Mouse (Mus musculus) cerebellum, postnatal 36 days (tissue): ENCODE measurements at regions not wholly inside any gene's neighbourhood (a gene's known extent, or its start where the extent isn't known, plus 50 kb on each side); places are given as distances from the start of the nearest gene placed in this dataset.

ENCODE experiments used
- DNase-seq, 2 experiments: peaks; one replicate each; pipeline ENCODE4 v3.0.0; 2021 to 2022; ENCODE audit warnings: mixed read lengths in 2 of 2

DNA sequence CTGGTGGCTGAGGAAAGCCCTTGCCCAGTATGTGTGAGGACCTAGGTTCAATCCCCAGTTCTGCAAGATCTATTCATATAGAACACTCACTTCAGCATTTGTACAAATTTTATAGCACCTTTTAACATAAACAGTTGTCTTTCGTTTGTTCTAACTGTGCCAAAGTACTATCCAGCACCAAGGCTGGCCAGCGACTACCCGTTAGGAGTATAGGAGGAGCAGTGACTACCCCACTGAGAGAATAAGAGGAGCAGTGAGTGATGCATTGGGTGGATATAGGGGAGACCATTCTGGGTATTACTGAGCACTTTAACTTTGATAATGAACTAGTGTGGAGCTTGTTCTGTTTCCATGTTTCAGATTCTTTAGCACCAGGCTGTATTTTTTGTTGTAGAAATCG is 193.8 kb upstream of the Cdh5 start:
- no peak for DNase-seq

DNA sequence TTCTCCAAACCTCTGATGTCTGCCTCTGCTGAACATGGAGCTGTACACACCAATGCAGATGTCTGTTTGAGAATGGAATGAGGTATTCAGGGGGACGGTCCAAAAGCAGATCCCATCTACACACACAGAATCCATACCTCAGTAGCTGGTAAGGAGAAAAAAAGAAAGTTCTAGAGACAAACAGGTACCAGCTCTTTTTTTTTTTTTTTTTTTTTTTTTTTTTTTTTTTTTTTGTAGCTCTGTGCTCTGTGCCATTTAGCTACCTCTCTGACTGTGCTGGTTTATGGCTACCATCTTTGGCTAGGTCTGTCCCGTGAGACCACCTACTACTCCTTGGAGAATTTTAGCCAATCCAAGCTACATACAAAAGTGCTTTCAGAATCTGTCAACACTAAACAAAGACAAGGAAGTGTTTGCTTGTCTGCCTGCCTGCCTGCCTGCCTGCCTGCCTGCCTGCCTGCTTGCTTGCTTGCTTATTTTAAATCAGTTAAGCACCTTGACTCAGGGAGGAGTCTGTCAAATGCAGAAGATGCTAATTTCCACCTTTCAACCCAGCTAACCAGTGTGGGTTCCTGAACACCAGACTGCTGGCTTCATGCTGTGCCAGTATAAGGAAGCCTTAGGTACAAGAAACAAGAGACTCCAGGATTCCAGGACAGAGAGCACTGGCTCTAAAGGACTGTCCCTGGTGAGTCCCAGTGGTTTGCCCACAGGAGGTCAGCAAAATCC is 190.0 kb upstream of the Cdh5 start:
- DNase-seq = no peak

DNA sequence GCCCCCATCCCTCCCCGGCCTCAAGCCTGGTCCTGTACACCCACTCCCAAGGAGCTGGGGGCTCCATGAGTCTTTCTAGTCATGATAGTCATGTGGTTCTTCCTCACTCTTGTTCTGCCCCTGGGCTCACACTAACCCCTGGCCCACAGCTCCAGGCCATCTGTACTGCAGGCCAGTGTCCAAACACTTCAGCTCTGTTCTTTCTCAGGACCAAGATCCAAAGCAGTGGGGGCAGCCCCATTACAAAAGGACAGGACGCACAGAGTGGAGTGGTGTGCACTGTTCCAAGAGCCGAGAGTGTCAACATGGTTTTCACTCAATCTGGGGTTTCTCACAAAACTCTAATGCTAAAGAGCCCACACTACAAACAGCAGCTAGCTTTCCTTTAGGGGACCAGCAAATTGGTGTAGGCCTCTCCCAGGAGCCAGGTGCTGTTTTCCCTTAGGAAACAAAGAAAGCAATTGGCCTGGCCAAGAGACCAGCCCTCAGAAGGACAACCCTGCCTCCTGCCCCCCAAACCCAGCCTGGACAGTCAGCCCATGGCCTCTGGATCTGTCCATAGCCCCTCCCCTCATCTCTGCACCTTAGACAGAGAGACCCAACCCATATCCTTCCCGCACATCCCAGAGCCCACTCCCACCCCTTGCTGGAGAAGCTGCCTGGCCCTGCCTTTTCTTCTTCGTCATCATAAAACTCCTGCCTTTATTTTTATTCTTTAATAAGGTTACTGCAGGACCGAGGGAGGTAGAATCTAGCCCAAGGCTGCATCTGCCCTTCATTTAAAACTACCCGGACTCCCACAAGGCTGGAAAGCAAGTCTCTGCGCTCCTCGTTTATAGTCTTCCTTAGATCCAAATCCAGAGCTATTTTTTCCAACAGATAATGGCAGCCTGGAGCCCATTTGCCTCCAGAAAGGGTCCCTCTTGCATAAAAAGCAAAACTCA is 188.2 kb upstream of the Cdh5 start:
- no peak for DNase-seq

DNA sequence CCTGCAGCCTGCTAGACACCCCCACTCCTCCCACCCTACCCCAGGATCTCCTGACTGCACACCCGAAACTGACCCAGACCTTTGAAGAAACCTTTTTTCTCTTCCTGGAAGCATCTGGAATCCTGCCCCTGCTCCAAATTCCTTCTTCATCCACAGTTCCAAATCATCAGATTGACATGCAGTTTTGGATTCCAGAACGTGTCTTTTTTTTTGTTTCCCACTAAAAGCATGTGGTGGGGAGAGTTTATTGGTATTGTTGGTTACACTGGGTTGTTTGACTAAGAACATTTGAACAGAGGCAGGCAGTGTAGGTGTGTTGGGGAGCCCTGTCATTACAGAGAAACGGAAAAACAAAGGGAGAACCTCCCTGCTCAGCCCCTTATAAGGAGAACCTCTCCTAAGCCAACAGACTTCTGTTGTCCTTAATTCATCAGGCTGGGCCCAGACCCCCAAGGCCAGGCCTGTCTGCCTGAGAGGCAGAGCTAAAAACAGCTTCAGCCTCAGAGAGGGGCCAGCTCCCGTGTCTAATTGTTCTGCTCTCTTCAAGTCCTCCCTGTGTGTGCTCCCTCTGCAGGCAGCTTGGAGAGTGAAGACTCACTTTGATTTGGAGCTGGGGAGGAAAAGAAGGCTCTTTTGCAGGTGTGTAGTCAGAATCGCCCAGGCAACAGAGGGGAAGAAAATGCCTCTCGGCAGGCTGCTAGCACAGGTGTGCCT is 187.3 kb upstream of the Cdh5 start:
- no peak for DNase-seq

DNA sequence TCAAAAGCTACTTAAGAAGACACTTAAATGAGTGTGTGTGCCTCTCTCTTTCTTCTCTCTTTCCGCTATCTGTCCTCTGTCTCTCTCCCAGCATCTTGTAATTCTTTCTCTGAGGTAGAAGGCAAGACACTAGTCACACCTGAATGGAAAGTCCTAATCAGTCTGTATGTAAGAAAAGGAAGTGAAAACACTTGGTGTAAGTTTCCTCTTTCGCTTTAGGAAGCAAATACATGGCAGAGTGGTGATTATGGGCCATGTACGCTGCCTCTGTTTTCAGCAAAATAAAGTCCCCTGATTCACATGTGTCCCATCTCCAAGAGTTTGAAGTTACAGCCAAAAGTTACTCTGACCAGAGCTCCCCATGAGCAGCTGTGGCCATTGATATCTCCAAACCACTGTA is 182.1 kb upstream of the Cdh5 start:
- no peak for DNase-seq

DNA sequence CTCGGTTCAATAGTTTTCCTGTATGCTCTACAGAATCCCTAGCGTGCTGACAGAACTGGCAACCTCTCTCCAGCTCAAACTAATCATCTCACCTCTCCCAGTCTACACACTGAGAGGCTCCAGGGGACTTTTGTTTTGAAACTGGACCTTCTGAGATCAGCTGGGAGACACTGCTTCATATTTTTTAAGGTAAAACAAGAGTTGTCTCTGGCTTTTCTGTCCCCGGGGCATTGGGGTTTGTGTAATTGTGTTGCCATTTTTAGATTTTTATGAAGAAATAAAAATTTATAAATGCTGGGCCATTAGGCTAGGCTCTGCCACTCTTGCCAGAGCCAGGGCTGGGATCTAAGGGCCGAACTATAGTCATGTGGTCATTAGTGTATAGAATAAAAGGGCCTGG is 179.8 kb upstream of the Cdh5 start:
- DNase-seq = no peak

DNA sequence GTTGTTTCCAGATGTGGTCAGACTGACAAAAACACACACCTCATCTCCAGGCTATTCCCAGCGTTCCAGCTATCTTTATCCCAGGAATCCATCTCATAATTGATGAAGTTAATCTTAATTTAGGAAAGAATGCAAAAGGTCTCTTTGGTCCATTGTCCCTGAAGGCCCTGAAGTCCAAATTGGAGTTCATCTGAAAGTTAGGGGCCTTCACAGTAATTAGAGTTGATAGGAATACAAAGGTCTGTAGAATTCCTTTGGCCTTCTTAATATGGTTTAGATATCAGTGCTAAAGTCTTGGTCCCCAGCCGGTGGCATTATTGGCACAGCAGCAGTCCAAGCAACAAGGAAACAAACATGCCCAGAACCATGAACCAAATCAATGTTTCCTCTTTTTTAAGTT is 178.7 kb upstream of the Cdh5 start:
- no peak for DNase-seq

DNA sequence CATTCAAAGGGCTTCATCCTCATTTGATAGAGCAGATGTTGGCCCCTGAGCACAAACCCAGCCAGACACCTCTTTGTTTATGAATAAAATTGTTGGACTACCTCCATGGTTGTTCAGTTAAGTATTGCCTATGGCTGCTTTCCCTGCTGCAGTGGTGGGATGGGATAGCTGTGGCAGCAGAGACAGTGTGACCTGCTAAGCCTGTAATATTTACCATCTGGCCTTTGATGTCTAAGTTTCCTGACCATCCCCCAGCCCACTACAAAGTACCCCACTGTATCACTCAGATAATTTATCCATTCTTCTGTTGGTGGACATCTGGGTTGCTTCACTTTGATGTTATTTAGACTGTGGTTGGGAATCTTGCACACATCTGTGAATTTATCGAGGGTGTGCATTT is 168.7 kb upstream of the Cdh5 start:
- no peak for DNase-seq

DNA sequence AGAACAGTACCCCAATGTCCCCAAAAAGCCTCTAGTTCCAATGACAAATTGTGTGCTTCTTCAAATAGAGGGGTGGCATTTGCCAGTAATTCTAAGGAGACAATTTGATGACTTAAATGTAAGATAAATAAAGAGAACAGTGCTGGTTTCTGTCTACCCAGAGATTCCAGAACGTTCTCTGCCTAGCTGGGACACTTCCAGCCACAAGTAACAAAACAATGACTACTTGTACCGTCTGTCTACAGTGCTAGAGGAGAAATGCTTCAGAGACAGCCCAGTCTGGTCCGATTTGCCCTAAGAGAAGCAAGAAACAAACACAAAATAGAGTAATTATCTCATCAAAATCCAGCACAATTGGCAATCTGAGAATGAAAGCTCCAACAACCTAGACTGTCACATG is 164.9 kb upstream of the Cdh5 start:
- DNase-seq = no peak

DNA sequence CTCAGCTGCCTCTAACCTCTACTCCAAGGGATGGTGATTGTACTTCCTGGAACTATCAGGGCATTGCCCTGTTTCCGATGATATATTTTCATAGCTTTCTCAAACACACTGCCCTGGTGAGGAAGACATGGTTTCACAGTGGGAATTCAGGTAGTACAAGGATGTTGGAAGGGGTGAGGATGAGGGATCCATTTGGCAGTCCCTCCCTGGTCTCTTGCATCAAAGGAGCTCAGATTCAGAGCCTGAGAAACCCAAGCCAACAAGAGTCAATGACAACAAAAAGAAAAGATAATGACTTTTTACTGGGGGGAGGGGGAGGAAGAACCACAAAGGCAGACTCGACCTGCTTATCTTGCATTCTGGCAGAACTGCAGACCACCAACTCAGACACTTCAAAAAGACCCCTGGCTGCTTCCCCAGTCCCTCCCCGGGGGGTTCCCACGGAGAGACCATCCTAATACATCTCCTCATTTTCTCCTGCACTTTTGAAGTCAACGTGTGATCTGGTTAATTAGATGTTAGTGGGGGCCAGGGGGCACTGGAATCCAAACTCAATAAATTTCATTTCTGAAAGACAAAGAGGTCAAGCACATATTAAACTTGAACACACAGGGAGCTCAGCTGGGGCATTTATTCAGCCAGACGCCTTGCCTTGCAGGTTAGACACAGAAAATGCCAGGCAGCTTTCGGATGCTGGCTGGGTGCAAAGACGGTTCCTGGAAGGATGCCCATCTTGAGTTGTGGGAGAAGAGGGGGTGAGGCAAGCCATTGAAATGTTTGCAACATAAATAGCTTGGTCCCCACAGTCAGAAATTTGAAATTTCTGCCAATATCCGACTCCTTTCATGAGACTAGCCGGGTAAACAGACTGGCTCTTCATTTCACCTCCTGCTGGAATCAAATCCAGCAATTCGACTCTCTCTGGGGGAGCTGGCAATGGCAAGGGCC is 162.9 kb upstream of the Cdh5 start:
- DNase-seq = no peak

DNA sequence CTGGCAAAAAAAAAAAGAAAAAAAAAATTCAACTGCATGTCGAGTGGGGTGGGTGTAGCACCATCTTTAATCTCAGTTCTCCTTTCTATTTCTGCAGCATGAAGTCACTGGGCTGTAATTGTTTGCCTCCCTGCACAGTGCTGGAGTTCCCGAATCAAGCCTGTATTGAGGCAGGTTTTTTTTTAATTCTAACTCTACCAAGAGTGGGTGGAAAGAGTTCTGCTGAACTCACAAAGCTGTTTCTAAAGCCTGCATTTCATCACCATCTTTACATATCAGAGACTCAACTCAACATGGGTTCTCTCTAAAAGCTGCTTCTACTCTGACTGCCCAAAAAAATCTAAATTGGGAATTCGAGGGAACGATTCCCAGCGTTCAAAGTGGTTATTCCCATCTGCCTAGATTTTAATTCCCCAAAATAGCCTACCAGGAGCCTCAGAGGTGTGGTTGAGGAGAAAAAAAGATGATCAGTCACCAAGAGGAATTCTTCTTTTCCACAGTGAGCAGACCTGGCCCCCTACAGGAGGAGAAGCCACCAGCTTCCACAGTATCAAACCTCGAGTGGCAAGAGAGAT is 160.4 kb upstream of the Cdh5 start:
- no peak for DNase-seq

DNA sequence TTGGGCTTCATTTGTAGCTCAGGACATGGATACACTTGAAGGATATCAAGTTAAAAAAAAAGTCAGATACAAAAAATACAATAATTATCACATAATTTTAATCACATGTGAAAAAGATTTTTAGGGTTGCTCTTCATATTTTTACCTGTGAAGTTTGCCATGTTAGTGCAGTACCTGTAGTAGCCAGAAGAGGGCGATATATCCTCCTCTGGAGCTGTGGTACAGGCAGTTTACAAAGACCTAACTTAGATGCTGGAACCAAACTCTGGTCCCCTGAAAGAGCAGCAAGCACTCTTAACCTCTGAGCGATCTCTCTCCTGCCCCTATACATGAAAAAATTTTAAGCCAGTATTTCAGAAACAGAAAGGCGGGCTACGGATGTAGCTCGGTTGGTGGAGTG is 153.0 kb upstream of the Cdh5 start:
- DNase-seq = no peak

DNA sequence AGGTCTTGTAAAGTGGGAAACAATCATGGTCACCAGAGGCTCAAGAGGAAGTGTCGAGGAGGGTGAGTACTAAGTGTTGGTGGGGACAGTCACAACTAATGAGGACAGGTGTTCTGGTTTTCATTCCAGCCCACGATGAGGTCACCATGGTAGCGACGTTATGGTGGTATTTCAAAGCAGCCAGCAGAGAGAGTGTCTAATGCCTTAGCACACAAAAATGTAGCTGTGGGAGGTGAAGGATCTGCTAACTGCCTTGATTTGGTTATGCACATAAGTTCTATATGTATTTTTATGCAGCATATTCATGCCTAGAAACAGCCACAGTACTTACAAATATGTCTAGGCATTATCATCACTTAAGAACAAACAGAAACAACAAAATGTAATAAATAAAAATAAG is 151.0 kb upstream of the Cdh5 start:
- DNase-seq = no peak

DNA sequence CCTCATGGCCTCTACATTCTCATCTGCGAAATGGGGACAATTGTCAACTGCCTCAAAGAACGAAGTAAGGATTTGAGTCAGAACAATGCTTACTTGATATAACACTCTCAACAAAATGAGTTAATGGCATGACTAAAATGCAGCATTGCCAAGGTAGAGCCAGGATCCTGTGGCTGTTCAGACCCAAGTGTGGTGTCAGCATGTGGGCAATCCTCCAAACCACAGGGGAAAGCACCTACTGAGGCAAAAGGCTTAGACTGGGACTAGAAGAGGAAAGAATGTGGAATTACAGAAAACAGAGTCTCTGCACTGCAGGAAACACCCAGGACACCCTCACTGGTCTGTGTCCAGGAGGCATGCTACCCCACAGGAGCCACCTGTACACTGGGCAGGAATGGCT is 147.8 kb upstream of the Cdh5 start:
- no peak for DNase-seq

DNA sequence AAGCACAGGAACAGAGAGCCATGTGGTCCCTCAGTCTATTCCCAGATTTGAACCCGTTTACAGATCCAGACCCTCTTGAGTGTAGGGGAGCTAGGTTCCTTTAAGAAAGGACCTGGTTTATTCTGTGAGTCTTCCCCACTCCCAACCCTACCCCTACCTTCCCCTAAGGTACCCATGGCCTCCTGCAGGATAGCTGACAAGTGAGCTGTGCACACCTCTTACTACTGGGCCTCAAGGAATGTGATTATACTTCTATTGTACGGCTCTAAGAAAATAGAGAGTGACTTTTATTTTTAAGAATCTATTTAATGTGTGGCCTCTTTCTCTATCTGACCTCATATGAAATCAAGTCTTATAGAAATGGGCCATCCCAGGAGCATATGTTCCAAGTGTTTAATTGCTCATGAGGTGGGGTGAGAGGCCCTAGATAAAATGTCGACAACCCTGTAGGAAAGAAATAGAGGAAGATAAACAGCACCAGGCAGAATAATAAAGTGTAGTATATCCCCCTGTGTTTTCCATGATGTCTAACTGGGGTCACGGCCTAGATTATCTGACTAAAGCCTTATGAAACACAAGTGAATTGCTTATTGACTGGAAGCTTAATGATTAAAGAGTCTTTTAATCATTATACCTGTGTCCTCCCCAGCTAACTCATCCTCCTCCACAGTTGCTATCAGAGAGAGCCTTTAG is 145.7 kb upstream of the Cdh5 start:
- no peak for DNase-seq

DNA sequence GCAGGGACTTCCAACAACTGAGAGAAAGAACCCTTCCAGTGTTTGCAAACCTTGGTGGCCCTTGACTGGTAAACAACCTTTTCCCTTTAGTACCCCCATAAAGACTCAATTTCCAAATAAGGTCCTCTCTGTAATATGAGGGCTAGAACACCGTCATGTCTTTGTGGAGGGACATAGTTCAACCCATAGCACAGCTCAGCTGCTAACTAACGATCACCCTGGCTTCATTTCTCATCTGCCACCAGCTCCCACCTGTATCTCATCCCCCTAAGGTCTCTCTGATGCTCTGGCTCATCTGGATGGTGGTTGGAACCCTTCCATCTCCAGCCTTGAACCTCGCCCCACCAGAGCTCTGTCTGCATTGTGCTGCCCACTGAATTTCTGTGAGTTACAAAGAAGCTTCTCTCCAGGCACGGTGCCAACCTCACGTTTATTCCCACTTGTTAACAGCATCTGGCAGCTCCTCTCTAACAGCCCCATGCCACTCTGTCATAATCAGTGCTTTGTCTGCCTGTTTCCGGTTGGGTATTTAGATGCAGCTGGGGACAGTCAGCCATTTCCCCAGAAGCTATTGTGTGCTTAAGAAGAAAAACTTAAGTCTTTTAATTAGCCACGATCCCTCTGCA is 137.0 kb upstream of the Cdh5 start:
- no peak for DNase-seq

DNA sequence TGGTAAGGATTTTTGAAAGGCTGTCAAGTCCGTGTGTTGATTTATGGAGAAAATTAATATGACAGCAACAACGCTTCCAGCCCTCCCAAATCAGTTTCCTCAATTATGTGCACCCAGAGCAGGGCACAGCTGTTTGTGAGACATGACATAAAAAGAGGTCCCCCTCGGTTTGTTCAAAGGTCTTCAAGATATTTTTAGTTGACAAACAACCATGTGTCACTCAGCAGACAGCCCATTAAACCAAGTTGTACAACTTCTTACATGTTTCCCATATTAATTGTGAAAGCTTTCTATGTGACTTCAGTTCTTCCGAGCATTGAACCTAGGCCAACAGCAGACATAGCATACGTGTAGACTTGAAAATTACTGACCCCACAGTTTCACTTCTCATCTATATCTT is 131.5 kb upstream of the Cdh5 start:
- DNase-seq = no peak

DNA sequence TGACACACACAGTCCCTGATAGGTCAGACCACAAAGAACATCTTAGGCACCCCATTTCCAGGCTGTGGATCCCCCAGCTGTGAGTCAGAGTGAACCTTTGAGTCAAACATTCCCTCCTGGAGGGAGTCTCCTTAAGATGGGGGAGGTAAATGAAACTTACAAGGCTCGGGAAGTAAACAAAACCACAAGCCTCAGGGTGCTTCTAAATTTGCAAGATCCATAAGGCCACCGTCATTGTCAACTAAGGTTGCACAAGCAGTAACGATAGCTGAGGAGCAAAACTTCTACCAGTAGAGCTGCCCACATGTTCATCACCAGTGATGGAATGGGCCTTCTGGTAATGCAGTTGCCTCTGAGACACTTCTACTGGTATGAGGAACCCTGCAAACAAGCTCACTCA is 130.9 kb upstream of the Cdh5 start:
- DNase-seq = no peak

DNA sequence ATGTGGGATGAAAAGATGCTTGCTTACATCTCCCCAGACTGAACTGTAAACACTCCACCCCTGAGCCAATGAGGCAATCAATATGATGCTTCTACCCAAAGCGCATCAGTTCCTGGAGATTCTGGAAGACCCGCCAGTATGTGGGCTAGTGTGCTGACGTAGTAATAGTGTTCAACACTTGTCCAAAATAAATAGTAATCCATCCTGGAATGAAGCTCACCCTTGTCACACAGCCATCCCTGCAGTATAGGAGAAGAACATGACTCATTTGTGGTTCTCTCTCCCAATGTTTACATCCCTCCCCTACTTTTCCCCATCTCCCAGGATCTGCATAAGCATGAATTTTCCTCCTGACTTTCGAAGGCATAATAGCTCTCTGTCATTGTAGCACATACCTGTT is 130.5 kb upstream of the Cdh5 start:
- DNase-seq = no peak

DNA sequence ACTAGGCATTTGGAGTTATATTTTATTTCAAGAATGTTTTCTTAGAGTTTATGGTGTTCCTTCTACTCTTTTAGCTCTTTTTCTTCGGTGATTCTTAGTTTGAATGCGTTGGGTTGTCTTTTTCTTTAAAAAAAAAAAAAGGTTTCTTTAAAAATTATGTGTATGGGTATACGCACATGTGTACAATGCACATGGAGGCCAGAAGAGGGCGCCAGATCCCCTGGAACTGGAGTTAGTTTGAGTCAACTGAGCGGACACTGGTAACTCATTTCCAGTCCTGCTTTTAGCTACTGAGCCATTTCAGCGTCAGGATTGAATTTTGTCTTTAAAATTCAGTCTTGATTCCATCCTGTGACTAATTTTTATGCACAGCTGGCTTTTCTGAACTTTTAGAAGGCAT is 124.9 kb upstream of the Cdh5 start:
- no peak for DNase-seq

DNA sequence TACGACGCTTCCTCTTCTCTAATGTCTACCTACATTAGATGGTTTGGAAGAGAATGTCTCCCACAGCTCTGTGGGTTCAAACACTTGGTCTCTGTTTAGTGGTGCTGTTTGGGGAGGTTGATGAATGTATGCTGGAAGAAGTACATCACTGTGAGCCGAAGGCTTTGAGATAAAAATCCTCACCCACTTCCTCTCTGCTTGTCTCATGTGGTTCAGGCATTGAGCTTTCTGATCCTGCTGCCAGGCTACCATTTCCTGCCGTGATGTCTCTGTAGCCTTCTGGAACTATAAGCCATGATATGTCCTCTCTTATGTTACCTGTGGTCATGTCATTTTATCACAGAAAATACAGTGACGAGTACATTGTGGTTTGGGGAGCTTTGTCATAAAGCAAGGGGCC is 122.5 kb upstream of the Cdh5 start:
- no peak for DNase-seq
